Mouse (Mus musculus) stomach, postnatal 0 days (tissue): ENCODE data around the gene Adam1b. TPM values are rescaled to one million over a fixed set of nuclear protein-coding genes. Genes with fewer than 3 reads are reported as not detected.
A peak's percentile ranks its signal among the peaks of the same experiment; 100 is the strongest.
"Not testable (repeated sequence)": the region's sequence is repeated elsewhere in the genome, so short reads cannot be mapped to it uniquely, and the experiment has no call there.

Experiments used
- ATAC-seq: fragments of 200-750 bp; cut with Nextera tagmentation; 2 replicates; pipeline ENCODE4 v1.8.0; 2017; ENCODE audit not compliant: low FRiP score, low TSS enrichment
- DNase-seq: peaks from one replicate; pipeline ENCODE4 v3.0.0-alpha.2; 2016; ENCODE audit warnings: low spot score
- H3K27ac ChIP-seq: fragments of 300-500 bp; sonication (generic); replicated peaks from 2 replicates; pipeline ENCODE4 v1.5.1; 2014; ENCODE audit warnings: mild to moderate bottlenecking, control low read depth
- H3K27me3 ChIP-seq: fragments of 300-500 bp; sonication (generic); 2 replicates; pipeline ENCODE4 v1.6.1; 2014; ENCODE audit warnings: low read length; ENCODE audit not compliant: control insufficient read depth, insufficient read depth
- H3K36me3 ChIP-seq: fragments of 300-500 bp; sonication (generic); 2 replicates; pipeline ENCODE4 v1.6.1; 2014; ENCODE audit warnings: low read length, mixed read lengths; ENCODE audit not compliant: control insufficient read depth, insufficient read depth
- H3K4me1 ChIP-seq: fragments of 300-500 bp; sonication (generic); replicated peaks from 2 replicates; pipeline ENCODE4 v1.6.1; 2014; ENCODE audit warnings: antibody characterized with exemption; ENCODE audit not compliant: control insufficient read depth, insufficient read depth
- H3K4me2 ChIP-seq: fragments of 300-500 bp; sonication (generic); replicated peaks from 2 replicates; pipeline ENCODE4 v1.6.1; 2014; ENCODE audit warnings: low read depth, mild to moderate bottlenecking, control low read depth, moderate library complexity
- H3K4me3 ChIP-seq: fragments of 300-500 bp; sonication (generic); 2 replicates; pipeline ENCODE4 v1.5.1; 2014; ENCODE audit warnings: low read depth, low read length, control low read depth
- H3K9ac ChIP-seq: fragments of 300-500 bp; sonication (generic); 2 replicates; pipeline ENCODE4 v1.6.1; 2014; ENCODE audit warnings: mild to moderate bottlenecking, low read length, control low read depth, mixed read lengths
- H3K9me3 ChIP-seq: fragments of 300-500 bp; sonication (generic); 2 replicates; pipeline ENCODE4 v1.6.1; 2016; ENCODE audit warnings: low read length; ENCODE audit not compliant: control insufficient read depth
- CTCF ChIP-seq: IDR thresholded peaks from 2 replicates; pipeline ENCODE4 v1.5.1; 2016; ENCODE audit warnings: antibody characterized with exemption, low read depth, mild to moderate bottlenecking, moderate library complexity
- EP300 ChIP-seq: optimal IDR thresholded peaks from 2 replicates; pipeline ENCODE3; 2016; ENCODE audit warnings: antibody characterized with exemption
- WGBS: fragments of 180-500 bp; shearing (Covaris S2); extraction: QIAGEN DNeasy Blood & Tissue Kit; methylation state at CpG from one replicate; pipeline ENCODE4 v1.1.7; 2014; 5-methylcytosine and 5-hydroxymethylcytosine counted together
- polyA plus RNA-seq: library from polyadenylated mRNA; unstranded; fragments of >200 nt; fragmentation: Nextera tagmentation; extraction: Ambion mirVana; gene quantifications from 2 replicates; pipeline ENCODE4 v1.2.1, GENCODE M21; 2015

The Adam1b gene
- polyA plus RNA-seq, 1 experiment from 2014 or later = not detected

GRCm38 (mm10) chr5:121518983-121519382 lies 15.7 kb upstream of the Adam1b start:
- WGBS = 91% methylated on average over 9 of the region's 9 CpGs
- Histone ChIP-seq H3K36me3 (peaks cover 8% of the 10 kb centered on the region; the same call in 1 of the 2 replicates), H3K4me1 (no peaks in the 10 kb centered on the region), H3K9me3 (no peaks in the 10 kb centered on the region), H3K27me3 (no peaks in the 10 kb centered on the region), H3K4me3 (no peak overlapping the region), H3K4me2 (no peak overlapping the region), H3K27ac (no peak overlapping the region), H3K9ac (no peak overlapping the region)
- ATAC-seq (no peak), DNase-seq (no peak)
- no peak for TF ChIP-seq EP300
- TF ChIP-seq CTCF = no peak

GRCm38 (mm10) chr5:121510009-121510408 lies 6.8 kb upstream of the Adam1b start:
- DNase-seq = peak; percentile 30
- H3K4me1 ChIP-seq = no peaks in the 10 kb centered on the region
- peak; percentile 94 for ATAC-seq
- no peak overlapping the region for H3K27ac ChIP-seq
- TF ChIP-seq EP300 = no peak
- TF ChIP-seq CTCF = no peak
- WGBS = 62% methylated on average over 7 of the region's 7 CpGs
- H3K4me2 ChIP-seq = no peak overlapping the region
- no peaks in the 10 kb centered on the region for H3K9me3 ChIP-seq
- no peak overlapping the region for H3K9ac ChIP-seq
- H3K36me3 ChIP-seq = no peaks in the 10 kb centered on the region
- H3K4me3 ChIP-seq = no peak overlapping the region
- H3K27me3 ChIP-seq = no peaks in the 10 kb centered on the region

GRCm38 (mm10) chr5:121506846-121507245 lies 3.6 kb upstream of the Adam1b start:
- H3K9ac ChIP-seq = no peak overlapping the region
- TF ChIP-seq CTCF (no peak), EP300 (no peak)
- no peaks in the 10 kb centered on the region for H3K4me1 ChIP-seq
- no peaks in the 10 kb centered on the region for H3K9me3 ChIP-seq
- H3K4me3 ChIP-seq = no peak overlapping the region
- no peaks in the 10 kb centered on the region for H3K36me3 ChIP-seq
- no peak overlapping the region for H3K27ac ChIP-seq
- ATAC-seq (no peak), DNase-seq (no peak)
- H3K4me2 ChIP-seq = no peak overlapping the region
- 55% methylated on average over 1 of the region's 1 CpGs for WGBS
- H3K27me3 ChIP-seq = no peaks in the 10 kb centered on the region

GRCm38 (mm10) chr5:121501424-121501996 lies 1.7 kb downstream of the Adam1b start:
- DNase-seq, H3K9me3 ChIP-seq, H3K27ac ChIP-seq, H3K36me3 ChIP-seq, H3K4me3 ChIP-seq, H3K9ac ChIP-seq, ATAC-seq, H3K27me3 ChIP-seq, H3K4me1 ChIP-seq, H3K4me2 ChIP-seq: not testable (repeated sequence)
- WGBS = 70% methylated on average over 10 of the region's 17 CpGs

GRCm38 (mm10) chr5:121500719-121501118 lies 2.5 kb downstream of the Adam1b start:
- H3K27ac ChIP-seq = no peak overlapping the region
- H3K4me3 ChIP-seq = no peak overlapping the region
- no peaks in the 10 kb centered on the region for H3K4me1 ChIP-seq
- no peak overlapping the region for H3K4me2 ChIP-seq
- no peaks in the 10 kb centered on the region for H3K36me3 ChIP-seq
- H3K9ac ChIP-seq = no peak overlapping the region
- no peak for ATAC-seq
- H3K27me3 ChIP-seq = no peaks in the 10 kb centered on the region
- whole genome bisulfite sequencing = 65% methylated on average over 7 of the region's 7 CpGs
- no peaks in the 10 kb centered on the region for H3K9me3 ChIP-seq
- DNase-seq = no peak
- TF ChIP-seq CTCF (no peak), EP300 (no peak)

GRCm38 (mm10) chr5:121493305-121493704 lies 9.9 kb downstream of the Adam1b start:
- Histone ChIP-seq H3K4me3 (no peak overlapping the region), H3K4me2 (no peak overlapping the region), H3K9me3 (no peaks in the 10 kb centered on the region), H3K9ac (no peak overlapping the region), H3K27me3 (no peaks in the 10 kb centered on the region), H3K4me1 (no peaks in the 10 kb centered on the region), H3K36me3 (no peaks in the 10 kb centered on the region), H3K27ac (no peak overlapping the region)
- TF ChIP-seq CTCF = no peak
- TF ChIP-seq EP300 = no peak
- DNase-seq (no peak), ATAC-seq (no peak)
- 67% methylated on average over 8 of the region's 8 CpGs for WGBS
